Mouse (Mus musculus): ENCODE data around the gene Tnfsf10. TPM values are rescaled to one million over a fixed set of nuclear protein-coding genes. Genes with fewer than 3 reads are reported as not detected.
"Not testable (repeated sequence)": the region's sequence is repeated elsewhere in the genome, so short reads cannot be mapped to it uniquely, and the experiment has no call there.

Gene Tnfsf10
- polyA plus RNA-seq (2015; fragmentation: Nextera tagmentation; extraction: Ambion mirVana): 0.77 and 1.1 TPM in 2 replicates

DNA sequence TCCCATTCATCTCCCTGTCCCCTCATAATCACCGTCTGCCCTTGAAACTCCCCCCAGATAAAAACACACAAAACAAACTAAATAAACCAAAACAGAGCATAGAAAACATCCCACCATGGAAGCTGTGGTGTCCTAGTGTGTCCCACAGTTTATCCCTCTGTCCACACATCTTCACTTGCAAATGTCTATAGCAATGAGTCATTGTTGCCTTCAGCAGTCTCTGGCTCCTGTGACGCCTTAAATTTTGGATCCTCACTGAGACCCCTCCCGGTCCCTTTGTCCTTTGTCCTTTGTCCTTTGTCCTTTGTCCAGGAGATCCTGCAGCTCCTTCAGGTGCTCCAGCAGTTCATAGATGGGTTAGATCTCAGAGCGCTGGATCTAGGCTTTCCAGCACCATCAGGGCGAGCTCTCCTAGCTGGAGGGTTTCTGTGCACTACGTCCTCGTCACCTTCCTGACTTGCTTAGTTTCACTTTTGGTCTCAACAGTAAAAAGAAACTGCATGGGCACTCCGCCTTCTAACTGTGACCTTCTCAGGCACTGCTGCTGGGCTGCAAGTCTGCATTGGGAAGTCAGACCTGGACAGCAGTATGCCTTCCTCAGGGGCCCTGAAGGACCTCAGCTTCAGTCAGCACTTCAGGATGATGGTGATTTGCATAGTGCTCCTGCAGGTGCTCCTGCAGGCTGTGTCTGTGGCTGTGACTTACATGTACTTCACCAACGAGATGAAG lies at the start of gene Tnfsf10:
TSS of gene Tnfsf10 (plus strand) at position 470 of the 729 bp plus-strand sequence.
- Histone ChIP-seq H3K4me2 (replicated peaks) (peak within 1 kb of the TSS; percentile 58), H3K27me3 (replicated peaks) (no peaks in the 10 kb centered on the region), H3K9me3 (no peaks in the 10 kb centered on the region), H3K27ac (peak within 1 kb of the TSS; percentile 56), H3K4me1 (replicated peaks) (peaks cover 5% of the 10 kb centered on the region; the same call in 1 of the 2 replicates), H3K9ac (peak within 1 kb of the TSS; percentile 23; the same call in 1 of the 2 replicates), H3K4me3 (replicated peaks) (peak within 1 kb of the TSS; percentile 26), H3K36me3 (no peaks in the 10 kb centered on the region)
- 61% methylated on average over 9 of the region's 9 CpGs for WGBS
- peak; percentile 78 for ATAC-seq

DNA sequence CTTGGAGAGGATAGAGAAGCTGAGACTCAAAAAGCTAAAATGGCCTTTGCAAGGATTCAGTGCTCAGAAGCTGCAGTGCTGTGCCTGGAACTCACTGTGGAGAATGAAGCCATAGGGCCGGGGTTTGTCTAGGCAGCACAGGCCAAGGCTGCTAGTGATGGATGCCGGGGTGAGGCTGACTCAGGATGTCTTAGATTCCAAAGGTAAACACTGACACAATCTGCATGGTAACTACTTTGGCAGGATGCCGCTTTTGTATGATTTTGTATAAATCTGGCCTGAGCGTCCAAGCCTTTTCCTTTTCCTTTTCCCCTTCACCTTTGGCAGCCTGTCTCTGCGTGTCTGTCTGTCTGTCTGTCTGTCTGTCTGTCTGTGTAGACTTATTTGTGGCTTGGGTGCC lies 49.5 kb upstream of the Tnfsf10 start:
- H3K27ac ChIP-seq: no peak overlapping the region
- WGBS: 54% methylated on average over 5 of the region's 5 CpGs
- no peak overlapping the region for H3K4me2 ChIP-seq (replicated peaks)
- H3K27me3 ChIP-seq (replicated peaks): no peaks in the 10 kb centered on the region
- no peak overlapping the region for H3K4me3 ChIP-seq (replicated peaks)
- no peak overlapping the region for H3K9ac ChIP-seq
- H3K36me3 ChIP-seq: no peaks in the 10 kb centered on the region
- ATAC-seq: no peak
- H3K4me1 ChIP-seq (replicated peaks): 0 out of 2 replicates have a peak, but pooled peaks cover 5% of the 10 kb centered on the region
- H3K9me3 ChIP-seq: no peaks in the 10 kb centered on the region

DNA sequence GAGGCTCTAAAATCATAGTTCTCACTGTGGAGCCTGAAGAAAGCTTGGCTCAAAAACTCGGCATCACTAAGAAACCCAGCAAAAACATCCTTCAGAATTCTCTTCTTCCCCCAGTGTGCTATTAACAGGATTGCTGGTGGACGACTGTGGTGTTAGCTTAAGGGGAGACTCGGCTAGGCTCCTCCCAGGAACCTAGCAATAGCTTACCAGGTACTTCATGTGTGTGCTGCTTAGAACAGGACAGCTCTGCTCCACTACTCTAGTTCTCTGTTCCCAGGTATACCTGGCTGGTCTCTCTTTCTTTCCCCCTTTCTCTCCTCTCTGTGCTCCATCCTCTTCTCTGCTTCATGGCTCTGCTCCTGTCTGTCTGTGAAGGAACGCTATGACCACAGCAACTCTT lies 48.9 kb upstream of the Tnfsf10 start:
- H3K4me2 ChIP-seq (replicated peaks): no peak overlapping the region
- no peaks in the 10 kb centered on the region for H3K27me3 ChIP-seq (replicated peaks)
- no peaks in the 10 kb centered on the region for H3K9me3 ChIP-seq
- H3K27ac ChIP-seq: no peak overlapping the region
- no peak overlapping the region for H3K4me3 ChIP-seq (replicated peaks)
- 0 out of 2 replicates have a peak, but pooled peaks cover 5% of the 10 kb centered on the region for H3K4me1 ChIP-seq (replicated peaks)
- H3K9ac ChIP-seq: no peak overlapping the region
- H3K36me3 ChIP-seq: no peaks in the 10 kb centered on the region
- WGBS: 51% methylated on average over 4 of the region's 4 CpGs
- ATAC-seq: no peak

DNA sequence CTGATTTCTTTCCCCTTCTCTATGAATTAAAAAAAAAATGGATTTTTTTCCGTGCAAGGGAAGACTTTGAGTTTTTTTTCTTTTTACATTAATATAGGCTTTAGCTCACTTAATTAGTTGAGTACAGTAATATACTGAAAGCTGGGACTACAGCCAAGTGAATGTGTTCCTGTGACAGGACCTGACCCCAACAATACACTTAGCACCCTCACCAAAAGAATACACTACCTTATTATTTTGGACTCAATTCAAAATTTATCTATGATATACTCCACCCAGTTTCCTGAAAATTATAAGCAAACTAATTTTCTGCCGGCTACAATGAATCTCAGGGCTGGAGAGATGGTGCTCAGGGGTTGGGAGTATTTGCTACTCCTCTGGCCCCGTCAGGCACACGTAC lies 47.7 kb upstream of the Tnfsf10 start:
- H3K27me3 ChIP-seq (replicated peaks): no peaks in the 10 kb centered on the region
- no peak overlapping the region for H3K27ac ChIP-seq
- H3K4me3 ChIP-seq (replicated peaks): no peak overlapping the region
- H3K9ac ChIP-seq: no peak overlapping the region
- WGBS: 61% methylated on average over 4 of the region's 4 CpGs
- 0 out of 2 replicates have a peak, but pooled peaks cover 5% of the 10 kb centered on the region for H3K4me1 ChIP-seq (replicated peaks)
- no peak for ATAC-seq
- H3K4me2 ChIP-seq (replicated peaks): no peak overlapping the region
- no peaks in the 10 kb centered on the region for H3K36me3 ChIP-seq
- H3K9me3 ChIP-seq: no peaks in the 10 kb centered on the region

DNA sequence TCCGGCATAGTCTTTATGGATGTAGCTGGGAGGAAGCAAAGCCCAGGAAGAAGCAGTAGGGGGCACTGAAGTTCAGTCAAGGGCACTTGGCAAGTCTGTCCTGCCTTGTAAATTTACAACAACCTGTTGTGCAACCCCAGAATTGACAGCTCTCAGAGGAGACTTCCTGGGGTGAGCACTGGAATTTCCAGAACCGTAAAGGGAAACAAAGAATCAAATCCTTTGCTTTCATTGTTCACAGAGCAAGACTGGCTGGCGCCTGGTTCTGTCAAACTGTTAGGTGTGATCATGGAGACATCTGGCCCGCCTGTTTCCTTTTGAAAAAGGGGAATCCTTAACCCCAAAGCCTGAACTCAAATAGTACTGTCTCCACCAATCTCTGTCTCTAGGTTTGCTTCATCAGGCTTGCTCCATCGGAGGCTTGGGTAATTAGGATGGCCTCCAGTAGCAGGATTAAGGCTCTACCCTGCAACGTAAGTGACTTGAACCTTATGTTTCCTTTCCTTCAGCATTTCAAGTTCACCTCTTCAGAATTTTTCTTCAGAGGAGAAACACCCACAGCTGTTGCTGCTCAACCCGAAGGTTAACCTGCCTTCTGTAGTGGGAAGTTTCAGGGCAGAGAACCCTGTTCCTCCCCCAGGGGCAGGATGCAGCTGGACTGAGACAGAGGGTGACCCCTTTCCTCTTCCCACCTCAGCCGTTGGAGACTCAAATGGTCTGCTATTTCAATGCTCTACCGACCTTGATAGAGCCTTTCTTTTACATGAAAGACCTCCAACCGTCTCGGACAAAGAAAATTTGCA lies 46.5 kb upstream of the Tnfsf10 start:
- Histone ChIP-seq H3K9ac (no peak overlapping the region), H3K9me3 (no peaks in the 10 kb centered on the region), H3K36me3 (no peaks in the 10 kb centered on the region), H3K4me3 (replicated peaks) (no peak overlapping the region), H3K4me2 (replicated peaks) (no peak overlapping the region), H3K4me1 (replicated peaks) (0 out of 2 replicates have a peak, but pooled peaks cover 5% of the 10 kb centered on the region), H3K27me3 (replicated peaks) (no peaks in the 10 kb centered on the region), H3K27ac (peak overlapping the region; percentile 36; the same call in 1 of the 2 replicates)
- ATAC-seq: peak; percentile 81
- WGBS: 40% methylated on average over 11 of the region's 11 CpGs

DNA sequence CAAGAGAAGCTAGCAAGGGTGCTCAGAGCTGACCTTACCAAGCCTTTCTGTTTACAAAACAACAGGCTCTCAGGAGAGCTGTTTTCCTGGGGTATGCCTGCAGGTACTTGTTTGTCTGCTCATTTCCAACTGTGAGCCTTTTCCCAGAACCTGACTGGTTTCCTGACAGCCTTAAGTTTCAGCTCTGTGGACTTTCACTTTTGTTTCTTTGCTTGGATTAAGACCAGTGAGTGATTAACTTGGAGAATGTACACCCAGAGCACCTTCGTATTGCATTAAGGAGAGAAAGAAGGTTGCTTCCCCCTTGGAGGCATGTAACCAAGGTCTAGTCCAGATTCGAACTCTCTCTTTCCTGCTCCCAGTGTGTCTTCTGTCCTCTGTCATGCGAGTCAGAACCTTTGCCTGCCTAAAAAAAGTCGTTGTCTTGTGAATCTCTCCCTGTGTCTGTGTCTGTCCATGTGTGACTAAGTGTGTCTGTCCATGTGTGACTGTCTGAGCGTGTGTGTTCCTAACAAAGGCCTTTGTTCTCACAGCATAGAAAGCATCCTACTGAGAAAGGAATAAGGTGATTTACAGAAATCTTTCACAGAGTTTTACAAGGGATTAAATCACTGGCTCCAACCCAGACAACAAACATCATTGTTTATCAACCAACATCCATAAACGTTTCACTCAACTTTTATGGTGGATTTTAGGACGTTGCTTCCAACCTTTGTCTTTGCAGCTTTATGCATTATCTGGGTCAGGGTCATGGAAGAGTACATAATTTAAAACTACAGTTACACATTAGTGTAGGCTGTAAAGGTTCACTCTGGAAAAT lies 43.7 kb upstream of the Tnfsf10 start:
- H3K27me3 ChIP-seq (replicated peaks): no peaks in the 10 kb centered on the region
- WGBS: 31% methylated on average over 7 of the region's 7 CpGs
- no peak overlapping the region for H3K27ac ChIP-seq
- H3K36me3 ChIP-seq: no peaks in the 10 kb centered on the region
- H3K4me1 ChIP-seq (replicated peaks): 0 out of 2 replicates have a peak, but pooled peaks cover 5% of the 10 kb centered on the region
- no peak overlapping the region for H3K9ac ChIP-seq
- peak; percentile 54; the same call in 1 of the 2 replicates for ATAC-seq
- H3K9me3 ChIP-seq: no peaks in the 10 kb centered on the region
- H3K4me2 ChIP-seq (replicated peaks): no peak overlapping the region
- H3K4me3 ChIP-seq (replicated peaks): no peak overlapping the region

DNA sequence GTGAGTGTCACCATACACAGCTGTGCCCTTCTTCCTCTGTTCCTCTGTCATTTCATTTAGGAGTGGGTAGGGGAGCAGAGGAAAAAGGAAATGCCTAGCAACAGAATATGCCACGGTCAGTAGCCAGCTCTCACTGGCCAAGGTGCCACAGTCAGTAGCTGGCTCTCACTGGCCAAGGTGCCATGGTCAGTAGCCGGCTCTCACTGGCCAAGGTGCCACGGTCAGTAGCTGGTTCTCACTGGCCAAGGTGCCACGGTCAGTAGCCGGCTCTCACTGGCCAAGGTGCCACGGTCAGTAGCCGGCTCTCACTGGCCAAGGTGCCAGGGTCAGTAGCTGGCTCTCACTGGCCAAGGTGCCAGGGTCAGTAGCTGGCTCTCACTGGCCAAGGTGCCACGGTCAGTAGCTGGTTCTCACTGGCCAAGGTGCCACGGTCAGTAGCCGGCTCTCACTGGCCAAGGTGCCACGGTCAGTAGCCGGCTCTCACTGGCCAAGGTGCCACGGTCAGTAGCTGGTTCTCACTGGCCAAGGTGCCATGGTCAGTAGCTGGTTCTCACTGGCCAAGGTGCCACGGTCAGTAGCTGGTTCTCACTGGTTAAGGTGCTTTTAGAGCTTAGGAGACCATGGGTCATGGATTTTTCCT lies 37.4 kb upstream of the Tnfsf10 start:
- not testable (repeated sequence) for H3K4me2 ChIP-seq (replicated peaks); H3K9me3 ChIP-seq; ATAC-seq; H3K4me3 ChIP-seq (replicated peaks); H3K36me3 ChIP-seq; H3K27me3 ChIP-seq (replicated peaks); H3K27ac ChIP-seq; H3K9ac ChIP-seq; H3K4me1 ChIP-seq (replicated peaks)
- 99% methylated on average over 14 of the region's 14 CpGs for WGBS

DNA sequence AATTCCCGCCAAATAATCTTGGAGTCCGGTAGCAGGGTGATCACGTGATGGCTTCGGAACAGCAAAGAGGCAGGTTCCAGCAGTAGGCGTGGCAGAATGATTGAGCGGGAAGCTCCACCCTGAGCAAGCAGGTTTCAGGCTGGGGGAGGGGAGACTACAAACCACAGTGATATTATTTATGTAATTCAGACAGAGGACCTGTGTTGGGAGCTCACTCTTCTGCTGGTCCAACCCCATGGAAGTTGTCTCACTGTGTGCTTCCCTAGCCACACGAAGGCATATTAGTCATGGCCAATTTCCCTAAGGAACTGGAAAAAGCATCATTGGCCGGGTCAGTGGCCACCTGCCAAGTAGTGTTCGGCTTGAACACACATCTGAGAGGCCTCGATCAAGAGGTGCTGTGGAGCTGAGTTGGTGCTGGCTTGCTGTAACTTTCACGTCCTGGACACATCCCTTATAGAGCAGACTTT lies 36.5 kb upstream of the Tnfsf10 start:
- Histone ChIP-seq H3K9ac (no peak overlapping the region), H3K36me3 (no peaks in the 10 kb centered on the region), H3K9me3 (no peaks in the 10 kb centered on the region), H3K4me1 (replicated peaks) (peaks cover 6% of the 10 kb centered on the region; the same call in 1 of the 2 replicates), H3K4me2 (replicated peaks) (no peak overlapping the region; the same call in 1 of the 2 replicates), H3K27me3 (replicated peaks) (no peaks in the 10 kb centered on the region), H3K27ac (no peak overlapping the region), H3K4me3 (replicated peaks) (no peak overlapping the region)
- WGBS: 56% methylated on average over 11 of the region's 11 CpGs
- peak; percentile 24; the same call in 1 of the 2 replicates for ATAC-seq

DNA sequence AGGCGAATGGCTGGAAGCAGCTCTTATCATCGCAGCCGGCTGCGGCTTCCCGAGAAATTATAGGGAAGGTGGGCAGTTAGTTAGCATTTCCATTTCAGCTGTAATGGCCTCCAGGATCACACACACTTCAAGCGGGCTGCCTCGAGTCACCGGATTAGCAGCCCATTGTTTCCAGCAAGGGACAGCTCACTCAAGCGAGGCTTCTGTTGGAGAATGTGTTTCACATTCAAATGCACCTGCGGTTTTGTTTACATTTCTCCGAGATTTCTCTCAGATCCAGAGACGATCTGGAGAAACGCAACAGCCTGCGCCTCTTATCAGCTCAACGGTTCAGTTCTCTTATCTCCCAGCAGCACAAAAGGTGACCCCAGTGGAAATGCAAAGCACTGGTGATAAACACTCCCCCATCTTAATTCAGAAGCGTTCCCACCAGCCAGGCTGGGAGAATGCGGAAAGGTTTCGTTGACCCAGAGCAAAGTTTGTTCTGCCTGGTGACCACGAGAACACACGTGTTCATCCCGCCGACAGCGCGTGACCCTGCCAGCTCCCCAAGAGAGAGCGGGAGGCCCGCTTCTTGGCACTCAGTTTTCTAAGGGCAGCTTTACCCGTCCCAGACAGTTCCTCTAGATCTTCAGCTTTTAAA lies 33.6 kb upstream of the Tnfsf10 start:
- H3K4me3 ChIP-seq (replicated peaks): peak overlapping the region; percentile 9; the same call in 1 of the 2 replicates
- H3K36me3 ChIP-seq: no peaks in the 10 kb centered on the region
- 5% methylated on average over 27 of the region's 27 CpGs for WGBS
- H3K9me3 ChIP-seq: no peaks in the 10 kb centered on the region
- H3K27me3 ChIP-seq (replicated peaks): no peaks in the 10 kb centered on the region
- peak overlapping the region; percentile 3; the same call in 1 of the 2 replicates for H3K27ac ChIP-seq
- peaks cover 6% of the 10 kb centered on the region; the same call in 1 of the 2 replicates for H3K4me1 ChIP-seq (replicated peaks)
- H3K9ac ChIP-seq: no peak overlapping the region
- H3K4me2 ChIP-seq (replicated peaks): peak overlapping the region; percentile 51
- peak; percentile 78 for ATAC-seq

DNA sequence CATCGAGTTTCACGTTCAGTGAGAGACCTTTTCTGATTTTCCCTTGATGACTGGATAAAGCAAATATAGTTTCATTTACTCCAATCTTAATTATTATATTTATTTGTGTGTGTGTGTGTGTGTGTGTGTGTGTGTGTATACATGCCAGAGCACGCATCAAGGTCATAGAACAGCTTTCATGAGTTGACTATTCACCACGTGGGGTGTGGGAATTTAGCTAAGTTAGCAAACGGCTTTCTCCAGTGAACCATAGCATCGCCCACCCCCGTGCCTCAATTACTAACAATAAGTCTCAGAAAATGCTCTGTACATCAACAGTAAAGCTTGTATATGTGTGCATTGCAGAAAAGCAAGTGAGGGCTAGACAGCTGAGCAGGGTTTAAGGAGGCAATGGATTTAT lies 33.0 kb upstream of the Tnfsf10 start:
- no peak for ATAC-seq
- WGBS: 68% methylated on average over 7 of the region's 7 CpGs
- Histone ChIP-seq H3K4me1 (replicated peaks) (peaks cover 6% of the 10 kb centered on the region; the same call in 1 of the 2 replicates), H3K36me3 (no peaks in the 10 kb centered on the region), H3K27me3 (replicated peaks) (no peaks in the 10 kb centered on the region), H3K9ac (no peak overlapping the region), H3K27ac (no peak overlapping the region), H3K4me3 (replicated peaks) (no peak overlapping the region), H3K4me2 (replicated peaks) (peak overlapping the region; percentile 51; the same call in 1 of the 2 replicates), H3K9me3 (no peaks in the 10 kb centered on the region)

DNA sequence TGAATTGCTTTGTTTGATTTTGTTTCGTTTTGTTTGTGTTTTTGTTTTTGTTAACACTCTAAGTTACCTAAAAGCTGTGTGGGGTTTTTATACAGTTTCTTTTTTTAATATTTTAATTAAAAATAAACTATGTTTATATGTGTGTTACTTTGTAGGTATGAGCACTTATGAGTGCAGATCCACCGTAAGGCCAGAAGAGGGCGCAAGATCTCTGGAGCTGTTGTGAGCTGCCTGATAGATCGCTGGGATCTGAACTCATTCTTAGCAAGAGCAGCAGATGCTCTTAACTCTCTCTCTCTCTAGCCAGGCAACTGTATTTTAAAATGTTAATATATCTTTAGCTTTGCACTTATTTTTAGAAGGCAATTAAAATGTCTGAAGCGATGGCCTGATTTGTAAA lies 32.6 kb upstream of the Tnfsf10 start:
- Histone ChIP-seq H3K9ac (no peak overlapping the region), H3K9me3 (no peaks in the 10 kb centered on the region), H3K4me3 (replicated peaks) (no peak overlapping the region), H3K36me3 (no peaks in the 10 kb centered on the region), H3K4me1 (replicated peaks) (peaks cover 6% of the 10 kb centered on the region; the same call in 1 of the 2 replicates), H3K27me3 (replicated peaks) (no peaks in the 10 kb centered on the region), H3K27ac (no peak overlapping the region), H3K4me2 (replicated peaks) (no peak overlapping the region)
- 90% methylated on average over 5 of the region's 5 CpGs for WGBS
- no peak for ATAC-seq

Data from intestine, embryonic 15.5 days (tissue).